Mouse (Mus musculus) lung, embryonic 16.5 days (tissue): ENCODE results near the gene 4931406P16Rik. TPM values are rescaled to one million over a fixed set of nuclear protein-coding genes. Genes with fewer than 3 reads are reported as not detected.
A peak's percentile ranks its signal among the peaks of the same experiment; 100 is the strongest.

Source experiments
- ATAC-seq: fragments of 200-750 bp; cut with Nextera tagmentation; 2 replicates; pipeline ENCODE4 v1.8.0; 2017; ENCODE audit warnings: low read depth, mild to moderate bottlenecking, moderate library complexity
- H3K27ac ChIP-seq: fragments of 300-500 bp; sonication (generic); 2 replicates; pipeline ENCODE4 v1.5.1; 2014; ENCODE audit warnings: mild to moderate bottlenecking, control low read depth, low read length
- H3K27me3 ChIP-seq: fragments of 300-500 bp; sonication (generic); 2 replicates; pipeline ENCODE4 v1.6.1; 2014; ENCODE audit warnings: low read depth, low read length, mixed read lengths; ENCODE audit not compliant: control insufficient read depth, insufficient read depth
- H3K36me3 ChIP-seq: fragments of 300-500 bp; sonication (generic); 2 replicates; pipeline ENCODE4 v1.6.1; 2014; ENCODE audit warnings: low read length; ENCODE audit not compliant: control insufficient read depth, insufficient read depth
- H3K4me1 ChIP-seq: fragments of 300-500 bp; sonication (generic); replicated peaks from 2 replicates; pipeline ENCODE4 v1.6.1; 2014; ENCODE audit warnings: low read length, mixed read lengths; ENCODE audit not compliant: control insufficient read depth, insufficient read depth
- H3K4me2 ChIP-seq: fragments of 300-500 bp; sonication (generic); 2 replicates; pipeline ENCODE4 v1.6.1; 2014; ENCODE audit warnings: low read depth, low read length, control low read depth
- H3K4me3 ChIP-seq: fragments of 300-500 bp; sonication (generic); 2 replicates; pipeline ENCODE4 v1.5.1; 2014; ENCODE audit warnings: mild to moderate bottlenecking, low read length, control low read depth
- H3K9ac ChIP-seq: fragments of 300-500 bp; sonication (generic); 2 replicates; pipeline ENCODE4 v1.6.1; 2014; ENCODE audit warnings: low read length, control low read depth
- H3K9me3 ChIP-seq: fragments of 300-500 bp; sonication (generic); 2 replicates; pipeline ENCODE4 v1.6.1; 2016; ENCODE audit warnings: low read length; ENCODE audit not compliant: control insufficient read depth
- WGBS: fragments of 180-500 bp; shearing (Covaris S2); extraction: QIAGEN DNeasy Blood & Tissue Kit; methylation state at CpG from one replicate; pipeline ENCODE4 v1.1.7; 2014; 5-methylcytosine and 5-hydroxymethylcytosine counted together
- polyA plus RNA-seq: library from polyadenylated mRNA; unstranded; fragments of >200 nt; fragmentation: Nextera tagmentation; extraction: Ambion mirVana; gene quantifications from 2 replicates; pipeline ENCODE4 v1.2.1, GENCODE M21; 2015

Gene 4931406P16Rik
- polyA plus RNA-seq, 1 experiment from 2014 or later: 63.8 TPM

- Histone ChIP-seq H3K4me2 (no peak overlapping the region), H3K27ac (no peak overlapping the region), H3K36me3 (no peaks in the 10 kb centered on the region), H3K4me1 (peaks cover 13% of the 10 kb centered on the region), H3K4me3 (no peak overlapping the region), H3K9ac (no peak overlapping the region), H3K9me3 (no peaks in the 10 kb centered on the region), H3K27me3 (no peaks in the 10 kb centered on the region)
- no peak for ATAC-seq
- WGBS: 56% methylated on average over 5 of the region's 5 CpGs
These were observed 7.8 kb upstream of the 4931406P16Rik start for GRCm38 (mm10) chr7:34321119-34321518.

GRCm38 (mm10) chr7:34319957-34320356, 6.6 kb upstream of the 4931406P16Rik start:
- H3K9me3 ChIP-seq: no peaks in the 10 kb centered on the region
- H3K4me3 ChIP-seq: no peak overlapping the region
- no peaks in the 10 kb centered on the region for H3K36me3 ChIP-seq
- H3K27ac ChIP-seq: peak overlapping the region; percentile 29
- ATAC-seq: 0 out of 2 replicates have a peak, but pooled peaks have one; percentile 26
- 45% methylated on average over 3 of the region's 3 CpGs for whole genome bisulfite sequencing
- H3K27me3 ChIP-seq: no peaks in the 10 kb centered on the region
- H3K9ac ChIP-seq: no peak overlapping the region
- H3K4me1 ChIP-seq: peaks cover 13% of the 10 kb centered on the region
- no peak overlapping the region for H3K4me2 ChIP-seq

GRCm38 (mm10) chr7:34319123-34319522, 5.8 kb upstream of the 4931406P16Rik start:
- Histone ChIP-seq H3K27ac (peak overlapping the region; percentile 82; the same call in 1 of the 2 replicates), H3K4me3 (no peak overlapping the region), H3K4me1 (peaks cover 13% of the 10 kb centered on the region), H3K36me3 (no peaks in the 10 kb centered on the region), H3K4me2 (no peak overlapping the region), H3K9me3 (no peaks in the 10 kb centered on the region), H3K27me3 (no peaks in the 10 kb centered on the region), H3K9ac (no peak overlapping the region)
- WGBS: 57% methylated on average over 2 of the region's 2 CpGs
- peak; percentile 34; the same call in 1 of the 2 replicates for ATAC-seq

- Histone ChIP-seq H3K9ac (no peak overlapping the region; the same call in 1 of the 2 replicates), H3K27me3 (no peaks in the 10 kb centered on the region), H3K4me2 (no peak overlapping the region), H3K4me1 (peaks cover 13% of the 10 kb centered on the region), H3K36me3 (no peaks in the 10 kb centered on the region), H3K9me3 (no peaks in the 10 kb centered on the region), H3K27ac (peak overlapping the region; percentile 82), H3K4me3 (no peak overlapping the region)
- WGBS: 46% methylated on average over 7 of the region's 7 CpGs
- ATAC-seq: peak; percentile 63
These were observed 4.6 kb upstream of the 4931406P16Rik start for GRCm38 (mm10) chr7:34317901-34318476.

GRCm38 (mm10) chr7:34312786-34313442, 437 bp downstream of the 4931406P16Rik start:
- Histone ChIP-seq H3K27me3 (no peaks in the 10 kb centered on the region), H3K4me2 (peak overlapping the region; percentile 81), H3K4me1 (peaks cover 21% of the 10 kb centered on the region), H3K27ac (peak overlapping the region; percentile 95), H3K9me3 (no peaks in the 10 kb centered on the region), H3K36me3 (no peaks in the 10 kb centered on the region), H3K9ac (peak overlapping the region; percentile 91), H3K4me3 (peak overlapping the region; percentile 90)
- WGBS: 1% methylated on average over 41 of the region's 73 CpGs
- peak; percentile 88 for ATAC-seq

- Histone ChIP-seq H3K36me3 (no peaks in the 10 kb centered on the region), H3K4me1 (peaks cover 29% of the 10 kb centered on the region), H3K4me2 (peak overlapping the region; percentile 34), H3K27ac (peak overlapping the region; percentile 80), H3K27me3 (no peaks in the 10 kb centered on the region), H3K9me3 (no peaks in the 10 kb centered on the region), H3K9ac (no peak overlapping the region), H3K4me3 (no peak overlapping the region)
- peak; percentile 11; the same call in 1 of the 2 replicates for ATAC-seq
- WGBS: 34% methylated on average over 5 of the region's 5 CpGs
These were observed 4.1 kb downstream of the 4931406P16Rik start for GRCm38 (mm10) chr7:34309186-34309764.

GRCm38 (mm10) chr7:34308586-34308985, 4.8 kb downstream of the 4931406P16Rik start:
- H3K4me2 ChIP-seq: peak overlapping the region; percentile 28; the same call in 1 of the 2 replicates
- no peak for ATAC-seq
- peak overlapping the region; percentile 65 for H3K27ac ChIP-seq
- H3K9ac ChIP-seq: no peak overlapping the region
- H3K27me3 ChIP-seq: no peaks in the 10 kb centered on the region
- H3K9me3 ChIP-seq: no peaks in the 10 kb centered on the region
- H3K36me3 ChIP-seq: no peaks in the 10 kb centered on the region
- no peak overlapping the region for H3K4me3 ChIP-seq
- peaks cover 29% of the 10 kb centered on the region for H3K4me1 ChIP-seq
- WGBS: 39% methylated on average over 5 of the region's 5 CpGs

GRCm38 (mm10) chr7:34305454-34305853, 7.9 kb downstream of the 4931406P16Rik start:
- no peak overlapping the region for H3K4me3 ChIP-seq
- peaks cover 26% of the 10 kb centered on the region for H3K4me1 ChIP-seq
- WGBS: 24% methylated on average over 4 of the region's 4 CpGs
- H3K27me3 ChIP-seq: no peaks in the 10 kb centered on the region
- ATAC-seq: peak; percentile 34; the same call in 1 of the 2 replicates
- H3K27ac ChIP-seq: peak overlapping the region; percentile 78
- peak overlapping the region; percentile 29; the same call in 1 of the 2 replicates for H3K9ac ChIP-seq
- H3K4me2 ChIP-seq: peak overlapping the region; percentile 12; the same call in 1 of the 2 replicates
- H3K36me3 ChIP-seq: peaks cover 2% of the 10 kb centered on the region; the same call in 1 of the 2 replicates
- no peaks in the 10 kb centered on the region for H3K9me3 ChIP-seq

- H3K9ac ChIP-seq: no peak overlapping the region
- H3K4me3 ChIP-seq: no peak overlapping the region
- WGBS: 78% methylated on average over 1 of the region's 1 CpGs
- peaks cover 2% of the 10 kb centered on the region; the same call in 1 of the 2 replicates for H3K36me3 ChIP-seq
- no peaks in the 10 kb centered on the region for H3K9me3 ChIP-seq
- H3K4me1 ChIP-seq: peaks cover 11% of the 10 kb centered on the region
- H3K4me2 ChIP-seq: no peak overlapping the region
- no peak for ATAC-seq
- peak overlapping the region; percentile 61 for H3K27ac ChIP-seq
- no peaks in the 10 kb centered on the region for H3K27me3 ChIP-seq
These were observed 10.7 kb downstream of the 4931406P16Rik start for GRCm38 (mm10) chr7:34302651-34303050.
